Mouse (Mus musculus) heart, embryonic 16.5 days (tissue): Measurements from ENCODE around the gene AC124108.1. TPM values are rescaled to one million over a fixed set of nuclear protein-coding genes. Genes with fewer than 3 reads are reported as not detected.

Experiments
- ATAC-seq: fragments of 200-750 bp; cut with Nextera tagmentation; replicated peaks from 2 replicates; pipeline ENCODE4 v1.8.0; 2017; ENCODE audit warnings: moderate number of reproducible peaks; ENCODE audit not compliant: insufficient read depth, low FRiP score; ENCODE audit errors: extremely low read depth
- H3K27ac ChIP-seq: fragments of 300-500 bp; sonication (generic); 2 replicates; pipeline ENCODE4 v1.5.1; 2014; ENCODE audit warnings: mild to moderate bottlenecking, low read length, control low read depth, moderate library complexity
- H3K27me3 ChIP-seq: fragments of 300-500 bp; sonication (generic); 2 replicates; pipeline ENCODE4 v1.6.1; 2014; ENCODE audit warnings: low read length, mixed read lengths; ENCODE audit not compliant: control insufficient read depth, insufficient read depth
- H3K36me3 ChIP-seq: fragments of 300-500 bp; sonication (generic); 2 replicates; pipeline ENCODE4 v1.6.1; 2014; ENCODE audit not compliant: control insufficient read depth, insufficient read depth
- H3K4me1 ChIP-seq: fragments of 300-500 bp; sonication (generic); 2 replicates; pipeline ENCODE4 v1.6.1; 2014; ENCODE audit warnings: low read length, mixed read lengths; ENCODE audit not compliant: control insufficient read depth, insufficient read depth
- H3K4me2 ChIP-seq: fragments of 300-500 bp; sonication (generic); 2 replicates; pipeline ENCODE4 v1.6.1; 2014; ENCODE audit warnings: low read depth, mild to moderate bottlenecking, control low read depth, low read length
- H3K4me3 ChIP-seq: fragments of 300-500 bp; sonication (generic); 2 replicates; pipeline ENCODE4 v1.5.1; 2014; ENCODE audit warnings: mild to moderate bottlenecking, control low read depth, low read length
- H3K9ac ChIP-seq: fragments of 300-500 bp; sonication (generic); 2 replicates; pipeline ENCODE4 v1.6.1; 2014; ENCODE audit warnings: low read length, control low read depth
- H3K9me3 ChIP-seq: fragments of 300-500 bp; sonication (generic); replicated peaks from 2 replicates; pipeline ENCODE4 v1.6.1; 2016; ENCODE audit warnings: low read length; ENCODE audit not compliant: control insufficient read depth
- WGBS: fragments of 180-500 bp; shearing (Covaris S2); extraction: QIAGEN DNeasy Blood & Tissue Kit; methylation state at CpG from one replicate; pipeline ENCODE4 v1.1.7; 2014; 5-methylcytosine and 5-hydroxymethylcytosine counted together
- microRNA counts: library from miRNA; unstranded; fragments of <30 nt; microRNA quantifications from one replicate; lab custom pipeline; 2016
- microRNA-seq: library from miRNA; unstranded; fragments of <30 nt; microRNA quantifications from one replicate; pipeline ENCODE4, GENCODE M21; 2017
- polyA plus RNA-seq: library from polyadenylated mRNA; unstranded; fragments of >200 nt; fragmentation: Nextera tagmentation; extraction: Ambion mirVana; gene quantifications from 2 replicates; pipeline ENCODE4 v1.2.1, GENCODE M21; 2015

AC124108.1 gene
- polyA plus RNA-seq, 1 experiment from 2014 or later: not detected

- ATAC-seq: no peak
- WGBS: 20% methylated on average over 6 of the region's 6 CpGs
- H3K27me3 ChIP-seq: peaks cover 10% of the 10 kb centered on the region
Observed at GRCm38 (mm10) chr1:132237585-132238159, 46.4 kb downstream of the AC124108.1 start.

GRCm38 (mm10) chr1:132245010-132245409, 53.8 kb downstream of the AC124108.1 start:
- no peak for ATAC-seq
- no peaks in the 10 kb centered on the region for H3K9me3 ChIP-seq
- WGBS: 56% methylated on average over 5 of the region's 5 CpGs
- no peak overlapping the region for H3K4me3 ChIP-seq
- H3K27me3 ChIP-seq: no peaks in the 10 kb centered on the region
- no peak overlapping the region for H3K4me2 ChIP-seq
- no peaks in the 10 kb centered on the region for H3K36me3 ChIP-seq
- no peaks in the 10 kb centered on the region for H3K4me1 ChIP-seq
- H3K9ac ChIP-seq: no peak overlapping the region
- no peak overlapping the region for H3K27ac ChIP-seq

More at GRCm38 (mm10) chr1:132237585-132238159, 46.4 kb downstream of the AC124108.1 start:
- no peak overlapping the region for H3K4me3 ChIP-seq
- H3K27ac ChIP-seq: no peak overlapping the region
- no peaks in the 10 kb centered on the region for H3K9me3 ChIP-seq
- no peaks in the 10 kb centered on the region for H3K36me3 ChIP-seq
- no peak overlapping the region for H3K9ac ChIP-seq
- no peak overlapping the region for H3K4me2 ChIP-seq
- no peaks in the 10 kb centered on the region for H3K4me1 ChIP-seq

- 33% methylated on average over 6 of the region's 6 CpGs for WGBS
- H3K9ac ChIP-seq: no peak overlapping the region
- ATAC-seq: peak; percentile 10; the same call in 1 of the 2 replicates
- H3K4me3 ChIP-seq: no peak overlapping the region
- no peak overlapping the region for H3K27ac ChIP-seq
- no peaks in the 10 kb centered on the region for H3K27me3 ChIP-seq
- H3K36me3 ChIP-seq: no peaks in the 10 kb centered on the region
- H3K4me2 ChIP-seq: no peak overlapping the region
- H3K4me1 ChIP-seq: no peaks in the 10 kb centered on the region
- H3K9me3 ChIP-seq: no peaks in the 10 kb centered on the region
Observed at GRCm38 (mm10) chr1:132246137-132246536, 54.9 kb downstream of the AC124108.1 start.

GRCm38 (mm10) chr1:132246641-132247040, 55.4 kb downstream of the AC124108.1 start:
- Histone ChIP-seq H3K27ac (no peak overlapping the region), H3K36me3 (no peaks in the 10 kb centered on the region), H3K4me2 (no peak overlapping the region), H3K4me3 (no peak overlapping the region), H3K27me3 (no peaks in the 10 kb centered on the region), H3K4me1 (no peaks in the 10 kb centered on the region), H3K9ac (no peak overlapping the region), H3K9me3 (no peaks in the 10 kb centered on the region)
- 91% methylated on average over 4 of the region's 4 CpGs for WGBS
- ATAC-seq: no peak

- Histone ChIP-seq H3K27me3 (no peaks in the 10 kb centered on the region), H3K27ac (no peak overlapping the region), H3K4me2 (no peak overlapping the region), H3K36me3 (no peaks in the 10 kb centered on the region), H3K4me3 (no peak overlapping the region), H3K9ac (no peak overlapping the region), H3K9me3 (no peaks in the 10 kb centered on the region), H3K4me1 (no peaks in the 10 kb centered on the region)
- 79% methylated on average over 6 of the region's 6 CpGs for WGBS
- no peak for ATAC-seq
Observed at GRCm38 (mm10) chr1:132254467-132254866, 63.2 kb downstream of the AC124108.1 start.

MicroRNAs encoded within 50 kb of the gene (microRNA counts, 519-probe panel; counts per million panel counts)
- 1,466 counts per million, percentile 9 among the panel's probes with 10 or more counts for microRNA mmu-miR-135b (lab: Ali Mortazavi, UCI)

Small RNA genes within 50 kb of the gene (microRNA-seq; reads per million reads assigned to microRNA genes)
- 106 reads per million, percentile 52 among the genes with 10 or more reads in this experiment for gene Mir135b

Other genes with a start within 250 kb of the AC124108.1 start
- gene Slc45a3, start 228.5 kb upstream of the AC124108.1 start, polyA plus RNA-seq: 5.1 and 5.4 TPM in 2 replicates
- 17.5 and 17.8 TPM in 2 replicates for gene Elk4, start 183.8 kb upstream of the AC124108.1 start, polyA plus RNA-seq
- gene Mfsd4a, start 123.4 kb upstream of the AC124108.1 start, polyA plus RNA-seq: 8.5 and 10.0 TPM in 2 replicates
- gene Cdk18, start 51.8 kb upstream of the AC124108.1 start, polyA plus RNA-seq: 1.7 and 2.2 TPM in 2 replicates
- gene Lemd1, start within 50 bp of the AC124108.1 start, polyA plus RNA-seq: not detected in 2 replicates
- gene Gm10188, start 38.3 kb downstream of the AC124108.1 start, polyA plus RNA-seq: not detected in 2 replicates
- 0.49 and 0.62 TPM in 2 replicates for gene Klhdc8a, start 107.2 kb downstream of the AC124108.1 start, polyA plus RNA-seq
- gene Nuak2, start 124.7 kb downstream of the AC124108.1 start, polyA plus RNA-seq: 3.4 and 4.3 TPM in 2 replicates
- gene Tmcc2, start 199.8 kb downstream of the AC124108.1 start, polyA plus RNA-seq: 10.6 and 11.1 TPM in 2 replicates
- 9.1 and 10.5 TPM in 2 replicates for gene Dstyk, start 226.1 kb downstream of the AC124108.1 start, polyA plus RNA-seq